Mouse (Mus musculus) brown adipose tissue, adult 24 weeks (tissue): ENCODE measurements at regions not wholly inside any gene's neighbourhood (a gene's known extent, or its start where the extent isn't known, plus 50 kb on each side); places are given as distances from the start of the nearest gene placed in this dataset.

ENCODE experiments used
- H3K27ac ChIP-seq: fragments of 200-500 bp; replicated peaks from 2 replicates; pipeline ENCODE4 v1.5.1; 2012; ENCODE audit warnings: low read depth, mild to moderate bottlenecking, low read length
- H3K4me1 ChIP-seq: fragments of 200-500 bp; 2 replicates; pipeline ENCODE4 v1.6.1; 2012; ENCODE audit warnings: low read length, mixed read lengths; ENCODE audit not compliant: control insufficient read depth, insufficient read depth, insufficient read length
- H3K4me3 ChIP-seq: fragments of 200-500 bp; 2 replicates; pipeline ENCODE4 v1.5.1; 2012; ENCODE audit warnings: low read depth, mild to moderate bottlenecking, low read length, moderate library complexity; ENCODE audit not compliant: insufficient read depth

- Histone ChIP-seq H3K27ac (no peak overlapping the region), H3K4me1 (peaks cover 3% of the 10 kb centered on the region; the same call in 1 of the 2 replicates), H3K4me3 (no peak overlapping the region)
Observed at GRCm38 (mm10) chr12:54312522-54313210, 109.0 kb upstream of the Egln3 start.

- no peak overlapping the region for H3K27ac ChIP-seq
Observed at GRCm38 (mm10) chr12:54311896-54312521, 108.3 kb upstream of the Egln3 start.

GRCm38 (mm10) chr12:54309874-54310273 is 106.2 kb upstream of the Egln3 start:
- Histone ChIP-seq H3K4me1 (peaks cover 3% of the 10 kb centered on the region; the same call in 1 of the 2 replicates), H3K27ac (no peak overlapping the region), H3K4me3 (no peak overlapping the region)

More at GRCm38 (mm10) chr12:54311896-54312521, 108.3 kb upstream of the Egln3 start:
- H3K4me3 ChIP-seq, result no peak overlapping the region
- peaks cover 3% of the 10 kb centered on the region; the same call in 1 of the 2 replicates for H3K4me1 ChIP-seq

- no peak overlapping the region for H3K4me3 ChIP-seq
- no peak overlapping the region for H3K27ac ChIP-seq
Observed at GRCm38 (mm10) chr12:54309219-54309618, 105.6 kb upstream of the Egln3 start.

GRCm38 (mm10) chr12:54305135-54305630 is 101.5 kb upstream of the Egln3 start:
- Histone ChIP-seq H3K4me1 (no peaks in the 10 kb centered on the region), H3K27ac (no peak overlapping the region), H3K4me3 (no peak overlapping the region)

More at GRCm38 (mm10) chr12:54309219-54309618, 105.6 kb upstream of the Egln3 start:
- H3K4me1 ChIP-seq, result peaks cover 3% of the 10 kb centered on the region; the same call in 1 of the 2 replicates

GRCm38 (mm10) chr12:54303746-54304145 is 100.1 kb upstream of the Egln3 start:
- H3K4me1 ChIP-seq, result no peaks in the 10 kb centered on the region
- H3K27ac ChIP-seq, result no peak overlapping the region
- H3K4me3 ChIP-seq, result no peak overlapping the region

- H3K4me1 ChIP-seq, result no peaks in the 10 kb centered on the region
- H3K4me3 ChIP-seq, result no peak overlapping the region
- H3K27ac ChIP-seq, result no peak overlapping the region
Observed at GRCm38 (mm10) chr12:54299506-54299905, 95.8 kb upstream of the Egln3 start.

GRCm38 (mm10) chr12:54293248-54293647 is 89.6 kb upstream of the Egln3 start:
- no peak overlapping the region for H3K27ac ChIP-seq
- no peak overlapping the region for H3K4me3 ChIP-seq
- no peaks in the 10 kb centered on the region for H3K4me1 ChIP-seq

- Histone ChIP-seq H3K4me1 (no peaks in the 10 kb centered on the region), H3K4me3 (no peak overlapping the region), H3K27ac (no peak overlapping the region)
Observed at GRCm38 (mm10) chr12:54290311-54290710, 86.7 kb upstream of the Egln3 start.

- no peaks in the 10 kb centered on the region for H3K4me1 ChIP-seq
Observed at GRCm38 (mm10) chr12:54288747-54289146, 85.1 kb upstream of the Egln3 start.

GRCm38 (mm10) chr12:54288041-54288502 is 84.4 kb upstream of the Egln3 start:
- no peak overlapping the region for H3K27ac ChIP-seq

More at GRCm38 (mm10) chr12:54288747-54289146, 85.1 kb upstream of the Egln3 start:
- no peak overlapping the region for H3K27ac ChIP-seq
- H3K4me3 ChIP-seq, result no peak overlapping the region

GRCm38 (mm10) chr12:54286911-54287819 is 83.5 kb upstream of the Egln3 start:
- Histone ChIP-seq H3K4me3 (no peak overlapping the region), H3K4me1 (no peaks in the 10 kb centered on the region), H3K27ac (no peak overlapping the region)

More at GRCm38 (mm10) chr12:54288041-54288502, 84.4 kb upstream of the Egln3 start:
- H3K4me1 ChIP-seq, result no peaks in the 10 kb centered on the region
- H3K4me3 ChIP-seq, result no peak overlapping the region

GRCm38 (mm10) chr12:54283646-54284045 is 80.0 kb upstream of the Egln3 start:
- Histone ChIP-seq H3K4me1 (no peaks in the 10 kb centered on the region), H3K4me3 (no peak overlapping the region), H3K27ac (no peak overlapping the region)

- Histone ChIP-seq H3K27ac (no peak overlapping the region), H3K4me3 (no peak overlapping the region), H3K4me1 (no peaks in the 10 kb centered on the region)
Observed at GRCm38 (mm10) chr12:54283011-54283410, 79.4 kb upstream of the Egln3 start.
